Mouse (Mus musculus): ENCODE results near the gene Hhatl. TPM values are rescaled to one million over a fixed set of nuclear protein-coding genes. Genes with fewer than 3 reads are reported as not detected.

The Hhatl gene
- not detected for polyA plus RNA-seq (2017; shearing (Covaris generic))

- ATAC-seq, result no peak
Observed at GRCm38 (mm10) chr9:121791757-121792521, at the start of gene Hhatl. TSS of gene Hhatl (minus strand) at chr9:121792507.

- ATAC-seq, result no peak
Observed at GRCm38 (mm10) chr9:121839622-121839965, 47.3 kb upstream of the Hhatl start.

GRCm38 (mm10) chr9:121838829-121839621 lies 46.7 kb upstream of the Hhatl start, which contains the start of gene Ccdc13:
TSS of gene Ccdc13 (minus strand) at chr9:121839461.
- no peak for ATAC-seq

- no peak for ATAC-seq
Observed at GRCm38 (mm10) chr9:121838008-121838407, 45.7 kb upstream of the Hhatl start.

- no peak for ATAC-seq
Observed at GRCm38 (mm10) chr9:121833825-121834224, 41.5 kb upstream of the Hhatl start.

- no peak for ATAC-seq
Observed at GRCm38 (mm10) chr9:121830956-121831293, 38.6 kb upstream of the Hhatl start.

GRCm38 (mm10) chr9:121830243-121830955 lies 38.1 kb upstream of the Hhatl start:
- no peak for ATAC-seq

- no peak for ATAC-seq
Observed at GRCm38 (mm10) chr9:121829270-121829992, 37.1 kb upstream of the Hhatl start.

- no peak for ATAC-seq
Observed at GRCm38 (mm10) chr9:121828314-121828713, 36.0 kb upstream of the Hhatl start.

- ATAC-seq, result no peak
Observed at GRCm38 (mm10) chr9:121826356-121826755, 34.0 kb upstream of the Hhatl start.

- no peak for ATAC-seq
Observed at GRCm38 (mm10) chr9:121823991-121824390, 31.7 kb upstream of the Hhatl start.

GRCm38 (mm10) chr9:121823051-121823450 lies 30.7 kb upstream of the Hhatl start:
- no peak for ATAC-seq

GRCm38 (mm10) chr9:121822585-121822991 lies 30.3 kb upstream of the Hhatl start:
- ATAC-seq, result no peak

- no peak for ATAC-seq
Observed at GRCm38 (mm10) chr9:121820765-121821164, 28.5 kb upstream of the Hhatl start.

GRCm38 (mm10) chr9:121819771-121820471 lies 27.6 kb upstream of the Hhatl start:
- no peak for ATAC-seq

GRCm38 (mm10) chr9:121819073-121819770 lies 26.9 kb upstream of the Hhatl start:
- ATAC-seq, result no peak

- ATAC-seq, result no peak
Observed at GRCm38 (mm10) chr9:121815183-121815582, 22.9 kb upstream of the Hhatl start.

- no peak for ATAC-seq
Observed at GRCm38 (mm10) chr9:121810081-121810821, 17.9 kb upstream of the Hhatl start.

GRCm38 (mm10) chr9:121808511-121808910 lies 16.2 kb upstream of the Hhatl start:
- ATAC-seq, result no peak

GRCm38 (mm10) chr9:121807947-121808346 lies 15.6 kb upstream of the Hhatl start:
- no peak for ATAC-seq

GRCm38 (mm10) chr9:121807546-121807945 lies 15.2 kb upstream of the Hhatl start:
- no peak for ATAC-seq

Measured in inflammation-experienced regulatory T-cells, adult 6 months (primary cell).